Mouse (Mus musculus) stomach, embryonic 15.5 days (tissue): ENCODE measurements around the gene 4930550C14Rik. TPM values are rescaled to one million over a fixed set of nuclear protein-coding genes. Genes with fewer than 3 reads are reported as not detected.

Experiments used
- ATAC-seq: fragments of 200-750 bp; cut with Nextera tagmentation; 2 replicates; pipeline ENCODE4 v1.8.0; 2017; ENCODE audit warnings: low read depth, moderate number of reproducible peaks, moderate TSS enrichment; ENCODE audit not compliant: insufficient read depth, low FRiP score
- H3K27ac ChIP-seq: fragments of 300-500 bp; sonication (generic); 2 replicates; pipeline ENCODE4 v1.5.1; 2015; ENCODE audit warnings: mild to moderate bottlenecking, inconsistent platforms
- H3K27me3 ChIP-seq: fragments of 300-500 bp; sonication (generic); replicated peaks from 2 replicates; pipeline ENCODE4 v1.6.1; 2015; ENCODE audit warnings: inconsistent platforms
- H3K36me3 ChIP-seq: fragments of 300-500 bp; sonication (generic); 2 replicates; pipeline ENCODE4 v1.6.1; 2015; ENCODE audit warnings: inconsistent platforms
- H3K4me1 ChIP-seq: fragments of 300-500 bp; sonication (generic); 2 replicates; pipeline ENCODE4 v1.6.1; 2015; ENCODE audit warnings: inconsistent platforms
- H3K4me2 ChIP-seq: fragments of 300-500 bp; sonication (generic); 2 replicates; pipeline ENCODE4 v1.6.1; 2015; ENCODE audit warnings: mild to moderate bottlenecking, inconsistent platforms
- H3K4me3 ChIP-seq: fragments of 300-500 bp; sonication (generic); replicated peaks from 2 replicates; pipeline ENCODE4 v1.5.1; 2015; ENCODE audit warnings: inconsistent platforms
- H3K9ac ChIP-seq: fragments of 300-500 bp; sonication (generic); 2 replicates; pipeline ENCODE4 v1.6.1; 2015; ENCODE audit warnings: inconsistent platforms
- H3K9me3 ChIP-seq: fragments of 300-500 bp; sonication (generic); 2 replicates; pipeline ENCODE4 v1.6.1; 2016; ENCODE audit warnings: inconsistent platforms
- WGBS: fragments of 180-500 bp; shearing (Covaris S2); methylation state at CpG from one replicate; pipeline ENCODE4 v1.1.7; 2015; 5-methylcytosine and 5-hydroxymethylcytosine counted together
- polyA plus RNA-seq: library from polyadenylated mRNA; unstranded; fragments of >200 nt; fragmentation: Nextera tagmentation; extraction: Ambion mirVana; gene quantifications from 2 replicates; pipeline ENCODE4 v1.2.1, GENCODE M21; 2015

The 4930550C14Rik gene
- polyA plus RNA-seq, 1 experiment from 2014 or later: 1.0 TPM

DNA sequence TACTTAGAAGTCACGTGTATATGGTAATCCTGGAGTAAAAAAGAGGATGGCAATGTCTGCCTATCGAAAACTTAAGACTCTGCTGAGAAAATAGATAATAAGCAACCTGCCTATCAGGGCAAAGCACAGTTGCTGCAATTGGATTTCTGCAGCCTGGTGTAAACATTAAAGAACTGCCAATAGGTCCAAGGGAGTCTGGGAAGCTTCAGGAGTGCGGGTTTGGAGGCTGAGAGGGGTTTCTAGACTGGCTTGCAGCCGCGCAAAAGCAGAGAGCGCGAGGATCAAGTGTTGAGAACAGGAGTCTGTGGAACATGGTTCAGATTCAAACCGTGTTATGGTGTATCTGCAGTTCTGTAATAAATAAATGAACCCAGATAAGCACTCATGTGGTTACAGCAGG is 17.3 kb upstream of the 4930550C14Rik start:
- no peaks in the 10 kb centered on the region for H3K36me3 ChIP-seq
- peak overlapping the region; percentile 92; the same call in 1 of the 2 replicates for H3K9ac ChIP-seq
- peak; percentile 16 for ATAC-seq
- no peaks in the 10 kb centered on the region for H3K9me3 ChIP-seq
- H3K27me3 ChIP-seq: no peaks in the 10 kb centered on the region
- 5% methylated on average over 8 of the region's 8 CpGs for WGBS
- peak overlapping the region; percentile 99 for H3K27ac ChIP-seq
- H3K4me3 ChIP-seq: peak overlapping the region; percentile 62
- peak overlapping the region; percentile 75 for H3K4me2 ChIP-seq
- peaks cover 6% of the 10 kb centered on the region for H3K4me1 ChIP-seq

DNA sequence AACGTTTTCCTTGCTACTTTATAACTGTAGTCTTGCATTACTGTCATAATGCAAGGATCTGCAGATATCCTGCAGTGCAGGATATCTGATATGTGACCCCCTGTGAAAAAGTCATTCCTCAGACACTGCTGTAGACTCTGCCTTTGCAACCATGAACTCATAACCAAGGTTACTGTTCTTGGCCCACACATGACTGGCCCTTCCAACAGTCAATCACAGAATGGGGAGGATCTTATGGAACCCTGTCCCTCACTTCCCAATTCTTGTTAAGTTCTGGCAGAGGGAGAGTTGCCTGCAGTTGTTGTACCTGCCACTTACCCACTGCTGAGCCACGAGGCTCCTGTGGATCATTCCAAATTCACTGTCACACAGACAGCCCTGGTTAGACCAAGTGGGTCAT is 14.7 kb upstream of the 4930550C14Rik start:
- 61% methylated on average over 2 of the region's 2 CpGs for WGBS

DNA sequence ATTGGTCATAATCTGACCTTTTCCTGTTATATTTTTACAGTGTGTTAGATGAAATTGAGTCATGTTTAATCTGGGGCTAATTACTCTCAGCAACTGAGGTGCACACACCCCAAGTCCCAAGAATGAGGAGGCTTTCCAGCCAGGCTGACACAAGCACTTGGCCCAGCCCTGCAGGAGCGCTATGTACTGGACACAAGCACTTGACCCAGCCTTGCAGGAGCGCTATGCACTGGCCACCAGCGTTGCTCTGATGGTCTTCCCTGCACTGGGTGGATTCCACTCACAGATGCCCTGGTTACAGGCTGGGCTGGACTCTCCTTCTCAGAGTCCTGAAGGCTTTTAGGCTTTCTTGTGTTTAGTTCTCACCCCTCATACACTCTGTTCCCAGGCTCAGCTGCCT is 13.0 kb upstream of the 4930550C14Rik start:
- Histone ChIP-seq H3K27ac (no peak overlapping the region), H3K27me3 (no peaks in the 10 kb centered on the region), H3K9ac (no peak overlapping the region), H3K9me3 (no peaks in the 10 kb centered on the region), H3K36me3 (peaks cover 5% of the 10 kb centered on the region; the same call in 1 of the 2 replicates), H3K4me2 (no peak overlapping the region), H3K4me3 (no peak overlapping the region), H3K4me1 (peaks cover 6% of the 10 kb centered on the region; the same call in 1 of the 2 replicates)
- no peak for ATAC-seq
- WGBS: 89% methylated on average over 3 of the region's 3 CpGs

More for the DNA sequence above, 14.7 kb upstream of the 4930550C14Rik start:
- no peak overlapping the region for H3K4me2 ChIP-seq
- H3K9me3 ChIP-seq: no peaks in the 10 kb centered on the region
- H3K36me3 ChIP-seq: peaks cover 5% of the 10 kb centered on the region; the same call in 1 of the 2 replicates
- no peak overlapping the region for H3K9ac ChIP-seq
- no peak overlapping the region for H3K4me3 ChIP-seq
- H3K27me3 ChIP-seq: no peaks in the 10 kb centered on the region
- ATAC-seq: no peak
- H3K4me1 ChIP-seq: peaks cover 6% of the 10 kb centered on the region
- no peak overlapping the region for H3K27ac ChIP-seq

DNA sequence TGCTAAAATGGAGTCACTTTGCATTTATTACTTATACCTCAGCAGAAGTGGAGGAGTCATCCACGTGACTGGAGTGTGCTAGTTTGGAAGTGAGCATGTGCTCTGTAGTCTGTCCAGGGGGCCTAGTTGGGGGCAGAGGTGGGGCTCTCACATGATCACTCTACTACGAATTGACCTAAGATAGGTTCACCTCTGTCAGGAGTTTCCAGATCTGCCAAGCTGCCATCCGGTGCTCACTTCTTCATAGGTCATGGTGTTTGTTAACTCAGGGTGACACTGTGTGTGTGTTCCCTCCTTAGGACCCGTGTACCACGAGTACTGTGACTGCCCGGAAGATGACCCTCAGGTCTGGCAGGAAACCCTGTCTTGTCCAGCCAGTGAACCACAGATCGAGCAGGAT is 12.0 kb upstream of the 4930550C14Rik start:
- no peak overlapping the region for H3K4me3 ChIP-seq
- no peak overlapping the region for H3K4me2 ChIP-seq
- peaks cover 5% of the 10 kb centered on the region; the same call in 1 of the 2 replicates for H3K36me3 ChIP-seq
- ATAC-seq: no peak
- no peaks in the 10 kb centered on the region for H3K27me3 ChIP-seq
- H3K9me3 ChIP-seq: no peaks in the 10 kb centered on the region
- H3K9ac ChIP-seq: no peak overlapping the region
- H3K27ac ChIP-seq: no peak overlapping the region
- 71% methylated on average over 7 of the region's 7 CpGs for WGBS
- H3K4me1 ChIP-seq: peaks cover 3% of the 10 kb centered on the region; the same call in 1 of the 2 replicates

DNA sequence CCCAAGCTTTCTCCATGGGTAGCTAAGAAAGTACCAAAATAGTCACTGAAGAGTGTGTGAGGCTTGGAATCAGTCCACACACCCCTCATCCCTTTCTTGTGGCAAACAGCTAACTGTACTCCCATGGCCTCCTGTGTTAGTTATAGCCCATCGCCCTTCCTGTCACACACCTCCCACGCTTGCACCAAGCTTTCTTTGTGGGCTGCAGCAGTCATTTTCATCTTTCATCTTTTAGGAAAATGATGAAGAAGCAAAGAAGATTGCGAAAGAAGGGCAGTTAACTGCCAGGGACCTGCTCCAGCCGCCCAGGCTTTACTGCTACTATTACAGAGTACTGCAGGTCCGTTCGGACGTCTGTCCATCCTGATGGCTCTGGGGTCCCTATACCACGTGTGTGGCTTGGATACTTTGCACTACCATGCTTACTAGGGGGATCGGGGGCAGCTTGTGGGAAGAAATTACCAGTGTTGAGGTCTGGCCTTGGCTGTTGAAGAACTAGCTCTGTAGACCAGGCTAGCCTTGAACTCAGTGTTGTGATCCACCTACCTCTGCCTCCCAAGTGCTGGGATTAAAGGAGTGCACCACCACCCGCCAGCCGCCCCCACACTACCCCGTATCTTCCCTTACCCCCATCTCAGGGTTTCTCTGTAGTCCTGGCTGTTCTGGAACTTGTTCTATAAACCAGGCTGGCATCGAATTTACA is 4.3 kb upstream of the 4930550C14Rik start:
- no peak overlapping the region for H3K27ac ChIP-seq
- H3K9ac ChIP-seq: no peak overlapping the region
- ATAC-seq: no peak
- no peaks in the 10 kb centered on the region for H3K36me3 ChIP-seq
- no peaks in the 10 kb centered on the region for H3K27me3 ChIP-seq
- no peak overlapping the region for H3K4me2 ChIP-seq
- H3K9me3 ChIP-seq: no peaks in the 10 kb centered on the region
- no peaks in the 10 kb centered on the region for H3K4me1 ChIP-seq
- no peak overlapping the region for H3K4me3 ChIP-seq
- WGBS: 82% methylated on average over 13 of the region's 13 CpGs

DNA sequence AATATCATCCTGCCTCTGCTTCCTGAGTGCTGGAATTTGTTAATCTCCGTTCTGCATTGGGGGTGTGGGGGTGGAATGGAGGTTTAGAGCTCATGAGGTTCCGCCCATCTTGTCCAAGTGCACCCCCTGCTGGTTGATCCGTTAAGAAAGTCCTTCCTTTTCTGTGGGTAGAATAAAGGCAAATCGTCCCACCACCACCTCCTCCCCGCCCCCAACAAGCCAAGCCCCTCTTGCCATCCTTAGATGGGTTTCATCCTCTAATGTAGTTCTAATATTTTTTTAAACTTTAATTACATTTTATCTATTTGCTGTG is 3.8 kb upstream of the 4930550C14Rik start:
- ATAC-seq: no peak
- H3K27me3 ChIP-seq: no peaks in the 10 kb centered on the region
- no peaks in the 10 kb centered on the region for H3K9me3 ChIP-seq
- H3K27ac ChIP-seq: no peak overlapping the region
- H3K9ac ChIP-seq: no peak overlapping the region
- no peak overlapping the region for H3K4me2 ChIP-seq
- H3K36me3 ChIP-seq: no peaks in the 10 kb centered on the region
- H3K4me1 ChIP-seq: no peaks in the 10 kb centered on the region
- no peak overlapping the region for H3K4me3 ChIP-seq
- 17% methylated on average over 5 of the region's 5 CpGs for WGBS

DNA sequence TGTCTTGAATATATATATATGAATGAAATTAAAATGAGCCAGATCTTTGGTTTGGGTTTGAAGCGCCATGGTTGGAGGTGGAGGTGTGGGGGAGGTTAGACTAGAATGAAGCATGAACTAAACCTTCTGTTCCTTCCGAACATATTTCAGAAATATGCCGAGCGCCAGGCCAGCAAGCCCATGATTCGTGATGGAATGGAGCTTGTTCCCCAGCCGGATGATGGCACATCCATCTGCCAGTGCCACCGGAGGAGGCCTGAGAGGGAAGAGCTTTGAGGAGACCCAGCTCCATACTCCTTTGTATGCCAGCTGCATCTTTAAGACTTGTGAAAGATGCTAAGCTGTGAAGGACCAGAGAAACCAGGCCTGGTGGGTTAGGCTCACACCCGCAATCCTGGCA is 2.6 kb upstream of the 4930550C14Rik start:
- no peak overlapping the region for H3K4me2 ChIP-seq
- no peaks in the 10 kb centered on the region for H3K9me3 ChIP-seq
- no peak for ATAC-seq
- no peak overlapping the region for H3K27ac ChIP-seq
- no peaks in the 10 kb centered on the region for H3K4me1 ChIP-seq
- 92% methylated on average over 8 of the region's 8 CpGs for WGBS
- no peak overlapping the region for H3K4me3 ChIP-seq
- no peaks in the 10 kb centered on the region for H3K36me3 ChIP-seq
- no peak overlapping the region for H3K9ac ChIP-seq
- no peaks in the 10 kb centered on the region for H3K27me3 ChIP-seq

DNA sequence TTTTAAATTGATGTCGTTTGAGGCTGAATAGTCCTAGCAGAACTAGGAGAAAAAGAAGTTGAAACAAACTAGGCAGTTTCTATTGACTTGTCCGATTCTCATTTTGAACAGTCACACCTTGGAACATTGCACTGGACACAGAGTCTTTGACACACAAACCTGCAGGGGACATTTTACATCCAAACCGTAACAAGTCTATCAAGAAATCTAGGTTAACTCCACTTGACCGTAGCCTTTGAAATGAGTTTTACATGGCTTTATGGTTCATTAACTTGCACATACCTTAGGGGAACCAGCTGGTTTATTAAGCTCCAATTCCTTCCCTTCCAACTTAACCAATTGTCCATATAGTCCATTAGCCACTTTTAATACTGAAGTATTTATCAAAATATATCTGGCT is 1.4 kb upstream of the 4930550C14Rik start:
- no peak for ATAC-seq
- no peaks in the 10 kb centered on the region for H3K36me3 ChIP-seq
- H3K27me3 ChIP-seq: no peaks in the 10 kb centered on the region
- 0 out of 2 replicates have a peak, but pooled peaks cover 4% of the 10 kb centered on the region for H3K4me1 ChIP-seq
- no peak overlapping the region for H3K9ac ChIP-seq
- H3K4me3 ChIP-seq: no peak overlapping the region
- H3K27ac ChIP-seq: no peak overlapping the region
- WGBS: 90% methylated on average over 4 of the region's 4 CpGs
- H3K9me3 ChIP-seq: no peaks in the 10 kb centered on the region
- H3K4me2 ChIP-seq: no peak overlapping the region

DNA sequence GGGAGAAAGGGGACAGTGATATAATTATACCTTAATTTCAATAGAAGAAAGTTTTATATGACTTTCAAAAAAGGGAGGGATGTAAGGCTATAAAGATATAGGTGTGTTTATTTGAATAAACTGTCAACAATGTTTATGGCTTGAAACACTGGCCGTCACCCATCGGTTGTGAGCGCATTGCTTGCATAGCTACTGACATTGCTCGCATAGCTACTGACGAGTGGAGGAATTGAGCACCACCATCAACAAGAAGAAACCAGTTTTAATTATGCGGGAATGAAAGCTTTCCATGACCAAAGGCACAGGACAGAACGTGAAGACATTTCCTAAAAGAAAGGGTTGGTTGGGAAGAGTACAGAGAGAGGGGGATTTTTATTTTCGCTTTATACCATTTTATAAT is 979 bp upstream of the 4930550C14Rik start:
- H3K27ac ChIP-seq: no peak overlapping the region
- H3K4me3 ChIP-seq: no peak overlapping the region
- H3K9me3 ChIP-seq: no peaks in the 10 kb centered on the region
- no peak overlapping the region for H3K9ac ChIP-seq
- 88% methylated on average over 8 of the region's 8 CpGs for WGBS
- H3K4me2 ChIP-seq: no peak overlapping the region
- 0 out of 2 replicates have a peak, but pooled peaks cover 4% of the 10 kb centered on the region for H3K4me1 ChIP-seq
- no peak for ATAC-seq
- H3K36me3 ChIP-seq: no peaks in the 10 kb centered on the region
- no peaks in the 10 kb centered on the region for H3K27me3 ChIP-seq

DNA sequence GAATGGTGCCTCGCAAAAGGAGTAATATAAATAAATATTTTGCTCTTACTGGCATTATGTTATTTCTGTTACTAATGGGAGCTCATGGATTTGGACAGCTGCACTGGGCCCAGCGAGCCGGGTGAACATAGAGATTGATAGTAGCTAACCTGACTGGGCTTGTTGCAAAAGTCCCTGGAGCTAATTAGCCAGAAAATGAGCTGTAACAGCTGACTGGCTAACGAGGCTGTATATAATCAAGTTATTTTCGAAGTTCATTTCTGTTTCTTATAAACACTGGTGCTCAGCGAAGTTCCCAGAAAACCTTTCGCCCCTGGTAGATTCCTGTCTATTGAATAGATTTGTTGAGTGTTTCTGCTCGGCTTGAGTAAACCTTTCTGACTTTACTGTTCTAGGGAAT is 866 bp downstream of the 4930550C14Rik start:
- Histone ChIP-seq H3K4me2 (peak overlapping the region; percentile 39), H3K27ac (peak overlapping the region; percentile 46; the same call in 1 of the 2 replicates), H3K27me3 (no peaks in the 10 kb centered on the region), H3K9ac (no peak overlapping the region), H3K4me3 (no peak overlapping the region), H3K36me3 (no peaks in the 10 kb centered on the region), H3K4me1 (0 out of 2 replicates have a peak, but pooled peaks cover 4% of the 10 kb centered on the region), H3K9me3 (no peaks in the 10 kb centered on the region)
- no peak for ATAC-seq
- 67% methylated on average over 8 of the region's 8 CpGs for WGBS

DNA sequence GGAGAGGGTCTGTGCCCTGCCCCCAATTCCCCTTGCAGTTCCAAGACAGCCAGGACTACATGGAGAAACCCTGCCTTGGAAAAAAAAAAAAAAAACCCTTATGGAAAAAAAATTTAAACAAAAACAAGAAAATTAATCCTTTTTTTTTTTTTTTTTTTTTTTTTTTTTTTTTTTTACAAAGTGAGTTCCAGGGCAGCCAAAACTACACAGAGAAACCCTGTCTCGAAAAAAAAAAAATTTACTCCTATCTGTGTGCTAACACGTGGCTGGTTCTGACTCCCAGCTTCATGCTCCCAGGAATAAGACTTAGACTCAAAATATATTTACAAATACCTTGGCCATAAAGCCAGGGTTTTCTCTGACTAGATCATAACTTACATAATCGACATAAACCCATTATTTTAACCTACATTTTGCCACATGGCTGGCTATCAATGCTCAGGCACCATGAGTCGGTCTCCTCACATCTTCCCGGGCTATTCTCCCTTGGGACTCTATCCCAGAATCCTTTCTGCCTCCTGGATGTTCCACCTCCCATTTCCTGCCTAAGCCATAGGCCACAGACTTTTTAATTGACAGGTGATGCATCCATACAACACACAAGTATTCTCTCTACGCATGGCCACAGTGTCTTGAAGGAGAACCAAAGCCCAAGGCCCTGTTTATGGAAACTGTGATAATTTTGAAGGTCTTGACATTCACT is 2.1 kb downstream of the 4930550C14Rik start:
- WGBS: 84% methylated on average over 6 of the region's 6 CpGs
- no peaks in the 10 kb centered on the region for H3K36me3 ChIP-seq

More for the DNA sequence above, 2.1 kb downstream of the 4930550C14Rik start:
- ATAC-seq: no peak
- Histone ChIP-seq H3K27ac (no peak overlapping the region), H3K27me3 (no peaks in the 10 kb centered on the region), H3K4me3 (no peak overlapping the region), H3K4me2 (no peak overlapping the region), H3K9me3 (no peaks in the 10 kb centered on the region), H3K9ac (no peak overlapping the region), H3K4me1 (0 out of 2 replicates have a peak, but pooled peaks cover 4% of the 10 kb centered on the region)
